Mouse (Mus musculus) myocyte (in vitro differentiated cells): ENCODE results near the gene Hapln1.

ENCODE experiments used
- MAX ChIP-seq: IDR thresholded peaks from one replicate; pipeline ENCODE4 v1.6.1; 2011; ENCODE audit warnings: low read depth, mild to moderate bottlenecking, control low read depth
- POLR2A ChIP-seq: IDR thresholded peaks from one replicate; pipeline ENCODE4 v1.6.1; 2011; ENCODE audit warnings: low read depth, mild to moderate bottlenecking, control low read depth, moderate library complexity; ENCODE audit not compliant: insufficient read length

DNA sequence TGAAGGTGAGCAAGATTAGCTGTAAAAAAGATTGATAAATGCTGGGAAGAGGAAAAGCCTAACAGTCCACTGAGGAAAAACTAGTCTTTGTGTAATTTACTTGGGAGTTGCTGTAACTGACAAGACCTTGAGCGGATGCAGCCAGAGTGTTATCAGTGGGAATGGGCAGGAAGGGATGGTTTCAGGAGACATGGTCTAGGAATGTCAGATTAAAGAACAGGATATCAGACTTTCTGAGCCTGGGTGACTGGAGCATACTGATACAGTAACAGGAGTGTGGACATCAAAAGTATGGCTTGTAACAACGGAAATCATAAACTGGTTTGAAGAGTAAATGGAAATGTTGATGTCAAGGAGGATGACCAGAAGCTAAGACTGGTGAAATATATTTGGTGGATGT, 43.0 kb upstream of the Hapln1 start:
- TF ChIP-seq MAX (no peak), POLR2A (no peak)
